ENCODE assay signal across 24 mouse cellular contexts in genomic region chr11:74569735-74570134, GRCm38 (mm10). TPM values are rescaled to one million over a fixed set of nuclear protein-coding genes. Genes with fewer than 3 reads are reported as not detected.
A peak's percentile ranks its signal among the peaks of the same experiment; 100 is the strongest.
DNase-seq lines count a peak whose midpoint lies in the region; ATAC-seq and TF ChIP-seq lines count a peak whose summit lies in the region.
"Had no signal": no experiment of that assay in that cellular context is flagged by ENCODE, and none has a peak within 500 bp of the region (broad histone marks: within the 10 kb centered on the region; RNA-seq: fewer than 3 reads in every experiment).

No protein-coding gene starts in this region.

- H3K36me3 ChIP-seq in lung, embryonic 15.5 days, result no peaks in the 10 kb centered on the region
- no peaks in the 10 kb centered on the region for H3K36me3 ChIP-seq in midbrain, embryonic 11.5 days (ENCODE audit: control insufficient read depth, insufficient read depth, low read length)
- no peaks in the 10 kb centered on the region for H3K36me3 ChIP-seq in midbrain, embryonic 15.5 days (replicated peaks)
- H3K36me3 ChIP-seq: forebrain, embryonic 10.5 days; heart, embryonic 10.5 days; heart, embryonic 13.5 days; hindbrain, embryonic 12.5 days had no signal

- peak; percentile 23; the same call in 1 of the 2 replicates for ATAC-seq in lung, embryonic 15.5 days (ENCODE audit: borderline replicate concordance, extremely low read depth, low FRiP score, low TSS enrichment)
- ATAC-seq in midbrain, embryonic 11.5 days (ENCODE audit: low FRiP score), result no peak
- no peak for ATAC-seq in midbrain, embryonic 15.5 days (replicated peaks)
- ATAC-seq: activated CD4-positive, CD25-positive, alpha-beta regulatory T cell, adult 4 months; forebrain, embryonic 13.5 days; forebrain, embryonic 16.5 days had no signal

- H3K27ac ChIP-seq in layer of hippocampus, adult 2 months, result peak overlapping the region; percentile 2; the same call in 1 of the 2 replicates
- H3K27ac ChIP-seq in lung, embryonic 15.5 days, result no peak overlapping the region
- no peak overlapping the region for H3K27ac ChIP-seq in midbrain, embryonic 11.5 days (ENCODE audit: low read depth, low read length)
- H3K27ac ChIP-seq in midbrain, embryonic 15.5 days, result no peak overlapping the region
- H3K27ac ChIP-seq: forebrain, embryonic 10.5 days; forebrain, embryonic 13.5 days; heart, adult 2 months; heart, embryonic 10.5 days; heart, embryonic 13.5 days; hindbrain, embryonic 12.5 days had no signal

- H3K4me1 ChIP-seq in lung, embryonic 15.5 days, result peaks cover 12% of the 10 kb centered on the region; the same call in 1 of the 2 replicates
- H3K4me1 ChIP-seq in lung, adult 2 months (ENCODE audit: control insufficient read depth, insufficient read depth, low read length), result no peaks in the 10 kb centered on the region
- no peaks in the 10 kb centered on the region for H3K4me1 ChIP-seq in midbrain, embryonic 11.5 days (ENCODE audit: control insufficient read depth, insufficient read depth, low read length)
- peaks cover 6% of the 10 kb centered on the region for H3K4me1 ChIP-seq in midbrain, embryonic 15.5 days

- H3K4me2 ChIP-seq in lung, embryonic 15.5 days, result no peak overlapping the region
- H3K4me2 ChIP-seq in midbrain, embryonic 11.5 days, result no peak overlapping the region
- no peak overlapping the region for H3K4me2 ChIP-seq in midbrain, embryonic 15.5 days
- H3K4me2 ChIP-seq: forebrain, embryonic 13.5 days; heart, embryonic 13.5 days; hindbrain, embryonic 12.5 days had no signal

- H3K9me3 ChIP-seq in lung, embryonic 15.5 days, result no peaks in the 10 kb centered on the region
- no peaks in the 10 kb centered on the region for H3K9me3 ChIP-seq in midbrain, embryonic 11.5 days (ENCODE audit: control insufficient read depth, low read length)
- H3K9me3 ChIP-seq in midbrain, embryonic 15.5 days, result no peaks in the 10 kb centered on the region
- H3K9me3 ChIP-seq: forebrain, embryonic 10.5 days; forebrain, embryonic 13.5 days; heart, embryonic 10.5 days; heart, embryonic 13.5 days; hindbrain, embryonic 12.5 days had no signal

- no peak for DNase-seq in layer of hippocampus, adult 2 months (ENCODE audit: low spot score in 2 of 2)
- DNase-seq in layer of hippocampus, adult 9-10 months (ENCODE audit: low spot score), result no peak
- DNase-seq in lung, adult 2 months, result no peak
- DNase-seq in midbrain, embryonic 11.5 days (ENCODE audit: low spot score, missing footprints), result peak; percentile 35
- no peak for DNase-seq in urinary bladder, postnatal 4 days (ENCODE audit: low spot score in 2 of 2)
- DNase-seq: adrenal gland, adult 8-10 months; adrenal gland, postnatal 25 days; cerebellum, adult 11-12 months; cerebellum, adult 8-10 months; cerebellum, postnatal 10 days; cerebellum, postnatal 36 days; gastrocnemius, postnatal 10 days; gastrocnemius, postnatal 36 days; heart, adult 2 months had no signal

- H3K27me3 ChIP-seq in lung, embryonic 15.5 days, result no peaks in the 10 kb centered on the region
- H3K27me3 ChIP-seq in midbrain, embryonic 11.5 days (ENCODE audit: control insufficient read depth, insufficient read depth, low read length), result no peaks in the 10 kb centered on the region
- no peaks in the 10 kb centered on the region for H3K27me3 ChIP-seq in midbrain, embryonic 15.5 days (replicated peaks)
- H3K27me3 ChIP-seq: forebrain, embryonic 13.5 days; hindbrain, embryonic 12.5 days had no signal

- WGBS in lung, embryonic 15.5 days, result 46% methylated on average over 6 of the region's 6 CpGs
- WGBS in lung, adult 2 months, result 65% methylated on average over 6 of the region's 6 CpGs
- 77% methylated on average over 6 of the region's 6 CpGs for WGBS in midbrain, embryonic 11.5 days
- WGBS in midbrain, embryonic 15.5 days, result 74% methylated on average over 6 of the region's 6 CpGs

- no peak for TF ChIP-seq POLR2A in lung, adult 2 months (IDR thresholded peaks at IDR 0.05; ENCODE audit: borderline replicate concordance, extremely low read depth, low read depth, low read length)

- H3K4me3 ChIP-seq in layer of hippocampus, adult 2 months, result no peak overlapping the region
- H3K4me3 ChIP-seq in lung, embryonic 15.5 days, result no peak overlapping the region
- no peak overlapping the region for H3K4me3 ChIP-seq in lung, adult 2 months (replicated peaks; ENCODE audit: extremely low read depth, low read depth, low read length)
- no peak overlapping the region for H3K4me3 ChIP-seq in midbrain, embryonic 11.5 days (ENCODE audit: low read depth, low read length)
- H3K4me3 ChIP-seq in midbrain, embryonic 15.5 days, result no peak overlapping the region
- H3K4me3 ChIP-seq: forebrain, embryonic 10.5 days; forebrain, embryonic 13.5 days; heart, adult 2 months; heart, embryonic 10.5 days; heart, embryonic 13.5 days; hindbrain, embryonic 12.5 days had no signal

- no peak for TF ChIP-seq CTCF in layer of hippocampus, adult 2 months (conservative IDR thresholded peaks at IDR 0.05)
- no peak for TF ChIP-seq CTCF in lung, adult 2 months (IDR thresholded peaks at IDR 0.05; ENCODE audit: insufficient read depth, low read length)

- H3K9ac ChIP-seq in lung, embryonic 15.5 days, result no peak overlapping the region
- no peak overlapping the region for H3K9ac ChIP-seq in midbrain, embryonic 11.5 days (ENCODE audit: low read length)
- no peak overlapping the region for H3K9ac ChIP-seq in midbrain, embryonic 15.5 days
- H3K9ac ChIP-seq: forebrain, embryonic 13.5 days; heart, embryonic 13.5 days; hindbrain, embryonic 12.5 days had no signal

RNA-seq across cellular contexts. Expression of gene Rap1gap2, which starts 41.0 kb away (rescaled TPM):
- 100 to 1,000 TPM; 129 to 135 TPM for total RNA-seq in layer of hippocampus, adult 2 months (2021)
- 2.1 and 2.4 TPM in 2 replicates for polyA plus RNA-seq in lung, embryonic 15.5 days (2015; fragmentation: Nextera tagmentation; extraction: Ambion mirVana)
- polyA plus RNA-seq in lung, adult 2 months (2012; rRNA removed), result 7.0 and 8.9 TPM in 2 replicates
- 2.5 TPM in 2 replicates for polyA plus RNA-seq in midbrain, embryonic 11.5 days (2014; fragmentation: Nextera tagmentation; extraction: Ambion mirVana)
- 14.5 and 15.8 TPM in 2 replicates for polyA plus RNA-seq in midbrain, embryonic 15.5 days (2015; fragmentation: Nextera tagmentation; extraction: Ambion mirVana)

RNA-seq across cellular contexts. Expression of gene Ccdc92b, which starts 49.7 kb away (rescaled TPM):
- 10 to 100 TPM; 21.5 to 23.9 TPM for total RNA-seq in layer of hippocampus, adult 2 months (2021)
- polyA plus RNA-seq in lung, embryonic 15.5 days (2015; fragmentation: Nextera tagmentation; extraction: Ambion mirVana), result 0.30 and 0.35 TPM in 2 replicates
- polyA plus RNA-seq in lung, adult 2 months (2012; rRNA removed), result 0.51 TPM in 2 replicates
- 1.1 and 1.6 TPM in 2 replicates for polyA plus RNA-seq in midbrain, embryonic 11.5 days (2014; fragmentation: Nextera tagmentation; extraction: Ambion mirVana)
- 3.3 and 4.0 TPM in 2 replicates for polyA plus RNA-seq in midbrain, embryonic 15.5 days (2015; fragmentation: Nextera tagmentation; extraction: Ambion mirVana)
- total RNA-seq: granulocyte monocyte progenitor cell, adult 5-6 weeks had no signal
- polyA plus RNA-seq: activated CD4-positive, CD25-positive, alpha-beta regulatory T cell, adult 4 months had no signal
